Mouse (Mus musculus) gastrocnemius, postnatal 36 days (tissue): ENCODE measurements around the gene Olfr273. TPM values are rescaled to one million over a fixed set of nuclear protein-coding genes. Genes with fewer than 3 reads are reported as not detected.
"Not testable (repeated sequence)": the region's sequence is repeated elsewhere in the genome, so short reads cannot be mapped to it uniquely, and the experiment has no call there.

Experiments
- DNase-seq, 2 experiments: peaks; one replicate each; pipeline ENCODE4 v3.0.0; 2022
- intact Hi-C: fragments of 180-260 bp; cut with DNase I; formaldehyde crosslinking; loops from one replicate; pipeline ENCODE4 v1.15.1; 2025
- long read RNA-seq, 2 experiments: library from polyadenylated mRNA; stranded (forward); transcript quantifications; one replicate each; pipeline ENCODE4 v2.0.0; 2021
- total RNA-seq, 2 experiments: library from RNA; stranded (reverse); gene quantifications; 2 replicates each; pipeline ENCODE4 v1.2.3; 2021

Olfr273 gene
- total RNA-seq = not detected
- long read RNA-seq, experiment 1 = 0 reads
- long read RNA-seq, experiment 2 = 0 reads

DNA sequence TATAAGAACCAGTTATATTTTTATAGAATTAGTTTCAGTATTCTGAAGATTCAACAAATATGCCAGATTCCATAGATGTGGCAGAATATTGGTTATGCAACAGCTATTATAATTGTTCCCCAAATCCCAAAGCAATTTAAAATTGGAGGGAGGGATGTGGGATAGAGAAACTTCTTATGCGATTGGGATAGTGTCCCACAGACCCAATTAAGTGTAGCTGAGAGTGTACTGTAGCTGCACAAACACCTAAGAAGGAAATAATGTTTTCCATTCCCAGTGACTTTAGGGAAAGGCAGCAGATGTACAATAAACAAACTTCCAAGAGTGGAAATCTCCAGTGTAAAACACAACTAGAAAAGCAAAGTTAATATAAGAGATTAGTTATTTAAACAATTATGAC, at the start of gene Olfr273:
TSS of gene Olfr273 (minus strand) at position 101 of the 400 bp plus-strand sequence.
- intact Hi-C loops = no loop called here
- no peak for DNase-seq

GRCm38 (mm10) chr4:52864156-52864555, 5.1 kb upstream of the Olfr273 start:
- intact Hi-C loops = no loop called here
- no peak for DNase-seq

GRCm38 (mm10) chr4:52849672-52850071, 9.4 kb downstream of the Olfr273 start:
- DNase-seq = no peak
- intact Hi-C loops = no loop called here

GRCm38 (mm10) chr4:52849039-52849635, 9.9 kb downstream of the Olfr273 start:
- intact Hi-C loops = no loop called here
- no peak for DNase-seq

DNA sequence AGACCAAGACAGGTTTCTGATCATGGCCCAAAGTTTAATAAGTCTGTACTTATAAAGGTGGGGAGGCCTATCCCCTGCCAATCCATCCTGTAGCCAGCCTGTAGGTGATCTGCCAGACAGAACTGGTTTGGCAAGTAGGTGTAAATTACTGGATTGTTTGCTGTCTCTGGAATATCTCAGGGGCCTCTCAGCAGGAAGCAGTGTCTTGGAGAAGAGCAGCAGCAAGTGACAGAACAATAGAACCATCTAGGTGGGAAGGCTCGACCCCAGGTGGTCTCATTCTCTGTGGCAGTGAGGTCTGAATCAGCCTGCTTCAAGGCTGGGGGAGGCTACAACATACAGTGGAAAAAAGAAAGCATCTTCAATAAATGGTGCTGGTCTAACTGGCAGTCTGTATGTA, 13.6 kb downstream of the Olfr273 start:
- DNase-seq, intact Hi-C loops: not testable (repeated sequence)

- DNase-seq = no peak
- intact Hi-C loops = no loop called here
Observed at GRCm38 (mm10) chr4:52821375-52821774, 37.7 kb downstream of the Olfr273 start.

DNA sequence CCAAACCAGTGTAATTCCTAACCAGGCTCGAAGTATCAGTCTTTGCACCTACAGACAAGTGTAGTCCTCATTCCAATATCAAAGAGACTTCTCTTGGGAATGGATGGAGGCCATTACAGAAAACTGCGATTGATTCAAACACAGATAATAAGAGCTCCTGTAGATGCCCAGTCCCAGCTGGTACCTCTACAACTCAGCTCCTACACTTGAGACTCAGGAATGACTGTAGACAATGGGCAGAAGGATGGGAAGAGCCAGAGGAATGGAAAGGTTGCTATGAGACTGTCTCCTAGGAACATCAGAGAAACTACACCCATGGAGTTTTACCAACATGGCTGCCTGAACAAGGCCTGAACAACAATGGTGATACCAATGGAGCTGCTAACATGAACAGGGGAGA, 44.7 kb downstream of the Olfr273 start, which contains the start of gene Olfr275:
TSS of gene Olfr275 (plus strand) at position 301 of the 400 bp plus-strand sequence.
- intact Hi-C loops = no loop called here
- DNase-seq = no peak

GRCm38 (mm10) chr4:52811871-52812270, 47.2 kb downstream of the Olfr273 start:
- DNase-seq = no peak
- intact Hi-C loops = no loop called here

Other genes starting within 250 kb of the Olfr273 start
- not detected for gene Olfr275, start 44.6 kb downstream of the Olfr273 start, total RNA-seq
- gene Olfr272, start 59.9 kb upstream of the Olfr273 start, total RNA-seq = not detected
- gene Olfr270, start 105.3 kb upstream of the Olfr273 start, total RNA-seq = not detected
- gene Nipsnap3a, start 130.0 kb upstream of the Olfr273 start, total RNA-seq = not detected
- 1 to 10 TPM; 2.0 to 2.3 TPM for gene Nipsnap3b, start 152.6 kb upstream of the Olfr273 start, total RNA-seq